Mouse (Mus musculus) v-Abl transformed pro-B cells (cell line): ENCODE results near the gene Klc2.

ENCODE experiments used
- in situ Hi-C, 2 experiments: fragments of 400-800 bp; cut with MboI; formaldehyde crosslinking; loops; one replicate each; pipeline ENCODE4 v1.15.1; 2025; ENCODE audit not compliant: unreplicated experiment in 2 of 2

The Klc2 gene

GRCm38 (mm10) chr19:5082005-5082404 lies 36.4 kb downstream of the Klc2 start:
- in situ Hi-C loops, result loop anchor here in 1 of 2 experiments (5.0 kb wide), 1 partner anchor 35 kb away; no protein-coding TSS in a partner anchor

GRCm38 (mm10) chr19:5079279-5079678 lies 39.1 kb downstream of the Klc2 start:
- in situ Hi-C loops, result loop anchor here in 1 of 2 experiments (10.0 kb wide), 1 partner anchor 64 kb away; no protein-coding TSS in a partner anchor

GRCm38 (mm10) chr19:5073518-5073917 lies 44.8 kb downstream of the Klc2 start:
- in situ Hi-C loops, result loop anchor here in 1 of 2 experiments (10.0 kb wide), 1 partner anchor 59 kb away; no protein-coding TSS in a partner anchor

DNA sequence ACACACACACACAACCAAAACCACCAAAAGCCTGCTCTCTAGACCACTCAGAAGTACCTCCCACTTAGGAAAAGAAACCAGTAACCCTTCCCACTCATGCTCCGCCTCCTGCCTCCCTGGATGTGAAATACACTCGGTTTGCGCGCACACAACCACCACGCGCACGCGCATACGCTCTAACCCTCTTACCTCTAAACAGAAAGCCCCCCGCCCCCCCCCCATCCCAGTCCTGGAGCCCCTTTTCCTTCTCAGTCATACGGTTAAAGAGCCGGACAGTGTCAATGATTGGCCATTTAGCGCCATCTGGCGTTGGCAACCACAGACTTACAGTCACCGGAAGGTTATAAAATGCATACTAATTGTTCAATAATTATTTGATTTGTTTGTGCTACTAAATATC lies 45.3 kb downstream of the Klc2 start:
- in situ Hi-C loops, result loop anchor here in 1 of 2 experiments (10.0 kb wide), 1 partner anchor 58 kb away; no protein-coding TSS in a partner anchor

GRCm38 (mm10) chr19:5072389-5073019 lies 45.9 kb downstream of the Klc2 start:
- in situ Hi-C loops, result loop anchor here in 1 of 2 experiments (10.0 kb wide), 1 partner anchor 58 kb away; no protein-coding TSS in a partner anchor

- in situ Hi-C loops, result loop anchor here in 1 of 2 experiments (10.0 kb wide), 1 partner anchor 57 kb away; no protein-coding TSS in a partner anchor
These were observed 46.6 kb downstream of the Klc2 start for GRCm38 (mm10) chr19:5071545-5072369.

DNA sequence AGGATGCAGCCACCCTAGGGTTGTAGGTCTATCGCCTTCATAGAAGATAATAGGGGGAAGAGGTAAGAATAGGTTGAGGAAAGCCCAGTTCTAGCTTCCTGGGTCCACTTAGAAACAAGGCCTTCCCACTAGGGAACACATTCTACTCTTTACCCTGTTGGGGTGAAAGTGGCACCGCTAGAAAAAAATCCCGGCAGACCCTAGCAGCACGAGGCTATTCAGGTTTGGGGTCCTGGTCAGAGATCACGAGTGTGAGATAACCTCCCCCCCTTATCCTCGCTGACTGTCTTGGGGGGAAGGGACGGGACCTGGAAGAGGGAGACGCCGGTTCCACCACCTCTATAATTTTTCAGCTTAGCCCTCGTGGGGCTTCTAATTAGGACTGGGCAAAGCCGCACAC lies 47.3 kb downstream of the Klc2 start:
- in situ Hi-C loops, result loop anchor here in 1 of 2 experiments (10.0 kb wide), 1 partner anchor 56 kb away; no protein-coding TSS in a partner anchor

DNA sequence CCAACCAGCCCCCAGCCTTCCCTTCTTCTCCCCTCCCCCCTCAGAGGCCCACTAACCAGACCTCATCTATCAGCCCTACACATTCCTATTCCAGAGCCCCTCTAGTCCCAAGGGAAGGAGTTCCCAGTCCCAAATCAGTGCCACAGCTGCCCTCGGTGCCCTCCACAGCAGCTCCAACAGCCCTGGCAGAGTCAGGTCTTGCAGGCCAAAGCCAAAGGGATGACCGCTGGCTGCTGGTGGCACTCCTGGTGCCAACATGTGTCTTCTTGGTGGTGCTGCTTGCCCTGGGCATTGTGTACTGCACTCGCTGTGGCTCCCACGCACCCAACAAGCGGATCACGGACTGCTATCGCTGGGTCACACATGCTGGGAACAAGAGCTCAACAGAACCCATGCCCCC lies 48.4 kb downstream of the Klc2 start:
- in situ Hi-C loops, result loop anchor here in 1 of 2 experiments (10.0 kb wide), 1 partner anchor 55 kb away; no protein-coding TSS in a partner anchor

GRCm38 (mm10) chr19:5069486-5069885 lies 48.9 kb downstream of the Klc2 start:
- in situ Hi-C loops, result no loop called here

GRCm38 (mm10) chr19:5068570-5069234 lies 49.7 kb downstream of the Klc2 start:
- in situ Hi-C loops, result no loop called here

DNA sequence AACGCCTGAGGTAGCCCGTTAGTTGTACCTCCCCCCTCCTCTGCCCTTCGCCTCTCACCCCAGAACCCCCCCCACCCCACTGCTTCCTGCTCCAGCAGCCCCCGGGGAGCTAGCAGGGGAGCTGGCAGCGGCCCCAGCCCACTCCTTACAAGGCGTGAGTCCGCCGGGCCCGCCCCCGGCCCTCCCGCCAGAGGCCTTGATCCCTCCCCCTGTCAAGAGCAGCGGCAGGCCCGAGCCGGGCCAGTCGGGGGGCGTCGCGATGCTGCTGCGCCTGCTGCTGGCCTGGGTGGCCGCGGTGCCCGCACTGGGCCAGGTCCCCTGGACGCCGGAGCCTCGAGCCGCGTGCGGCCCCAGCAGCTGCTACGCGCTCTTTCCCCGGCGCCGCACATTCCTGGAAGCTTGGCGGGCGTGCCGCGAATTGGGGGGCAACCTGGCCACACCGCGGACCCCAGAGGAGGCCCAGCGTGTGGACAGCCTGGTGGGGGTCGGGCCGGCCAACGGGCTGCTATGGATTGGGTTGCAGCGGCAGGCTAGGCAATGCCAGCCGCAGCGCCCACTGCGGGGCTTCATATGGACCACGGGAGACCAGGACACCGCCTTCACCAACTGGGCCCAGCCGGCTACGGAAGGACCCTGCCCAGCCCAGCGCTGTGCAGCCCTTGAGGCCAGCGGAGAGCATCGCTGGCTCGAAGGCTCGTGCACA lies 50.3 kb downstream of the Klc2 start, which contains the start of gene Cd248:
TSS of gene Cd248 (plus strand) at position 212 of the 703 bp plus-strand sequence.
- in situ Hi-C loops, result no loop called here

- in situ Hi-C loops, result no loop called here
These were observed 51.1 kb downstream of the Klc2 start for GRCm38 (mm10) chr19:5067040-5067799.

GRCm38 (mm10) chr19:5065104-5065503 lies 53.3 kb downstream of the Klc2 start:
- in situ Hi-C loops, result no loop called here

DNA sequence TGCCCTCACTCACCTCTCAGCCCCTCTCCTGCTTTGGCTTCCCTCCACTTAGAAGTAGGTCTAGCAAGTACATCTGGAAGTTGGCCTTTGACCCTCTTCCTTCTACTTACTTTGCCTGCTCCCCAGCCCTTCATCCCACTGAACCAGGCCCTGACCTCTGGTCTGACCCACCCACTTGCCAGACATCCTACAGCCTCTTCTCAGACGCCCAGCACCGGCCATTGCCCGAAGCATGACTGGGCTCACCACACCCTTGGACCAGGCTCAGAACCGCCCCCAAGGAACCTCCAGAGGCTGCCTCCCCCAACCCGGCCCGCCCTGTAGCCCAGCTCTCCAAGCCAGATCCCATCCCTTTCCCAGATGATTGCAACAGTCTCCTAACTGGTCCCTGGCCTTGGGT lies 55.9 kb downstream of the Klc2 start:
- in situ Hi-C loops, result no loop called here

- in situ Hi-C loops, result no loop called here
These were observed 56.3 kb downstream of the Klc2 start for GRCm38 (mm10) chr19:5062041-5062440.

- in situ Hi-C loops, result no loop called here
These were observed 57.7 kb downstream of the Klc2 start for GRCm38 (mm10) chr19:5060365-5061330.

DNA sequence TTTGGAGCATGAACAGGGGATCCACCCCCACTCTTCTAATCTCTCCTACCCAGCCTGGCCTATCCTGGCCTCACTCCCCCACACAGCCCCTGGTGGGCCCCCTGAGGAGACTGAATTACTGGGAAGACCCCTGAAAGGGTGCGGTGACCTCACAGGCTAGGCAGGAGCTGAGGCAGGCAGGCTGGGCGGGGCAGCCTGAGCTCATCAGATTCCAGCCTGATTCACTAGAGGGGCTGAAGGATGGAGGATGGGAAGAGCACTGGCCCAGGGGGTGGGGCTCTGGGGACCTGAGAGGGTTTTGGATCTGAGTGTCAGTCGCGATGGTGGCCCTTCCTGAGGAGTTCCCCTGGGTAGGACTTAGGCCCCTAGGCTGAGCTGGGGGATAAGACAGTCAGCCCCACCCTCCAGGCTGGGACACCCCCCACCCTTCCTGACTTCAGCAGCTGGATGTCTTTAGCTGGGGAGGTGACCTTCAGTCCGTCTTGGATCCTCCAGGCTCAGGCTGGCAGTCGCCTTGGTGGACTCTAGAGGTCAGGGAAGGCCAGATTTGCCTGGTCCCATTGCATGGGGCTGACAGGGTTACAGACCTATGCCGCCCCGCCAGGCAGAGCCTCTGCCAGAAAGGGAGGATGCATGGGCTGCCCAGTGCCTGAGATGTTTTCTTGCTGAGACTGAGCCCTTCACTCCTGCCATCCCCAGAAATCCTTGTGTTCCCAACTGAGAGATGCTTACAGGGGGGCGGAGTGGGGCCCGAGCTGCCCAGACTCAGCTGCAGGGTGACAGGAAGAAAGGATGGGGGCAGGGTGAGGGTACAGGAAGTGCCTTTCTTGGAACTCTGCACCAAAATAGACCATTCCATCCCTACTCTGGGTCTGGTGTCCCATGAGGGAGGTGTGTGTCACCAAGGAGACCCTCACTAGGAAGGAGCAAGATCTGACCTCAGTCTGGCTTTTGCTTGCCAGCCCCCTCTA lies 59.3 kb downstream of the Klc2 start:
- in situ Hi-C loops, result no loop called here
